Mouse (Mus musculus): ENCODE results near the gene Ostf1. TPM values are rescaled to one million over a fixed set of nuclear protein-coding genes. Genes with fewer than 3 reads are reported as not detected.

Gene Ostf1
- 36.2 and 38.9 TPM in 2 replicates for polyA plus RNA-seq (2016; fragmentation: Nextera tagmentation; extraction: Ambion mirVana)

DNA sequence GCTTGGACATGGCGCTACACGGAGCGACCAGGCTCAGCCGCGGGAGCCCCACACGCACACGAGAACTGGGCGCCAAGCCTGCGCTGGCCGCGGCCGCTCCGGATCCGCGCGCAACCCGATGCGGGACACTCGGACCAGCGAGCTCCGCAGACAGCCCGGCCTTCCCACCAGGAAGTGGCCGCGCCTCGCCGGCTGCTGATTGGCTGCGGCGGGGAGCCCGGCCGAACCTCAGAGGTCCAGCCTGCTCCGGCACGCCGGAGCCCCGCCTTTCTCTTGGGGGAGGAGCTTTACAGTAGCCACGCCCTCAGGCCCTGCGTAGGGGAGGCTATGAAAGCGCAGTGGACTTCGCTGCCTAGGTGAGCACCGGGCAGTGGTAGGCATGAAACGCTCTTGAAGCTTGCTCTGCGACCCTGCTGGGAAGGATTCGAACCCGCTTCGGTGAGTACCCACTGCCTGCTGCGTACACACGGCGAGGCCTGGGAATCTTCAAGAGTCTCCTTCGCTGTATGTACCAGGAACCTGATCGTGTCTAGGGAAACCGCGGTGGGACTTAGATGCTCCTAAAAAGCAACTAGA lies at the start of gene Ostf1, which contains the start of gene Nmrk1:
Ostf1 (minus strand) TSS at position 180 of the 576 bp plus-strand sequence.
Nmrk1 (plus strand) TSS at position 307 of the 576 bp plus-strand sequence.
- H3K4me1 ChIP-seq (replicated peaks): peaks cover 17% of the 10 kb centered on the region
- peak within 1 kb of the TSS; percentile 76 for H3K4me3 ChIP-seq (replicated peaks)
- WGBS: 1% methylated on average over 45 of the region's 51 CpGs
- H3K27me3 ChIP-seq: 0 out of 2 replicates have a peak, but pooled peaks cover 3% of the 10 kb centered on the region
- H3K36me3 ChIP-seq: no peaks in the 10 kb centered on the region
- H3K27ac ChIP-seq: peak within 1 kb of the TSS; percentile 76
- peak within 1 kb of the TSS; percentile 67 for H3K9ac ChIP-seq (replicated peaks)
- peak; percentile 94 for ATAC-seq (ENCODE audit: insufficient number of reproducible peaks, insufficient read depth, low FRiP score, low TSS enrichment, low read depth)
- H3K4me2 ChIP-seq: peak within 1 kb of the TSS; percentile 90
- no peaks in the 10 kb centered on the region for H3K9me3 ChIP-seq

DNA sequence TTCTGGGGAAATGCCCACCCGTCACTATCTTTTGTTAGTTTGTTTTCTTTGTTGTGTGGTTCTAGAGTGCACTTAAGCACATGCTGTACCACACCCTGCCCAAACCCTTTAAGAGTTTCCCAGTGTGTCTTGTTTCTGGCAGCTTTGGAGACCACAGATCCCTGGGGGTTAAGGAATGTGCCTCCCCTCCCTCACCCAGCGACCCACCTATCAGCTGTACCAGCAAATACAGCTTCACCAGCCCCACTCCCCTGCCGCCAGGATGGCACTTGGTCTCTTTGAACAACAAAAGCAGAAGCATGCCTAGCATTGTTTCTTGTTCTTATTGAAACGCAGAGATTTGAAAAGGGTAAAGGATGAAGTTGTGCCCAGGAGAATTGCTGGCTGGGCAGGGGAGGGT lies 41.5 kb upstream of the Ostf1 start:
- H3K9ac ChIP-seq (replicated peaks): no peak overlapping the region
- no peak overlapping the region for H3K27ac ChIP-seq
- ATAC-seq (ENCODE audit: insufficient number of reproducible peaks, insufficient read depth, low FRiP score, low TSS enrichment, low read depth): no peak
- no peaks in the 10 kb centered on the region for H3K9me3 ChIP-seq
- no peaks in the 10 kb centered on the region for H3K36me3 ChIP-seq
- WGBS: 38% methylated on average over 4 of the region's 4 CpGs
- H3K27me3 ChIP-seq: no peaks in the 10 kb centered on the region
- H3K4me1 ChIP-seq (replicated peaks): peaks cover 19% of the 10 kb centered on the region
- peak overlapping the region; percentile 75 for H3K4me2 ChIP-seq
- no peak overlapping the region; the same call in 1 of the 2 replicates for H3K4me3 ChIP-seq (replicated peaks)

DNA sequence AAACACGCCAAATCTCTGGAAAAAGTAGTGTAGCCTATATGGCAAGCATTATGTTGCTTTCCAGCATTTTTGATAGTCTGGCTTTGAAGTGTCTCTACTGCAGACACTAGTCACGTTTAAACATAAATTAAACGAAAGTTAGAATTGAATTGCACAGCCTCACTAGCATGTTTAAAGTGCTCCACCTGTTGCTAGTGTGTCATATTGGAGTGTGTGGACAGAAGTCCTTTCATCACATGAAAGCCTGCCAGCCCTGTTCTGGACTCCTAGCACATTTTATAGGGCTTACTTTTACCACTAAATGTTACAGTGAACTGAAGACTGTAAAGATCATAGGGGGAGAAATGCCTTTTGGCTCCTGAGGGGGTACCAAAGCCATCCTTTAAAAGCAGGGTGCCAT lies 40.9 kb upstream of the Ostf1 start:
- Histone ChIP-seq H3K4me2 (peak overlapping the region; percentile 75), H3K36me3 (no peaks in the 10 kb centered on the region), H3K4me3 (replicated peaks) (peak overlapping the region; percentile 80), H3K27ac (no peak overlapping the region), H3K9ac (replicated peaks) (no peak overlapping the region), H3K9me3 (no peaks in the 10 kb centered on the region), H3K4me1 (replicated peaks) (peaks cover 19% of the 10 kb centered on the region), H3K27me3 (no peaks in the 10 kb centered on the region)
- ATAC-seq (ENCODE audit: insufficient number of reproducible peaks, insufficient read depth, low FRiP score, low TSS enrichment, low read depth): no peak
- WGBS: 68% methylated on average over 3 of the region's 3 CpGs

DNA sequence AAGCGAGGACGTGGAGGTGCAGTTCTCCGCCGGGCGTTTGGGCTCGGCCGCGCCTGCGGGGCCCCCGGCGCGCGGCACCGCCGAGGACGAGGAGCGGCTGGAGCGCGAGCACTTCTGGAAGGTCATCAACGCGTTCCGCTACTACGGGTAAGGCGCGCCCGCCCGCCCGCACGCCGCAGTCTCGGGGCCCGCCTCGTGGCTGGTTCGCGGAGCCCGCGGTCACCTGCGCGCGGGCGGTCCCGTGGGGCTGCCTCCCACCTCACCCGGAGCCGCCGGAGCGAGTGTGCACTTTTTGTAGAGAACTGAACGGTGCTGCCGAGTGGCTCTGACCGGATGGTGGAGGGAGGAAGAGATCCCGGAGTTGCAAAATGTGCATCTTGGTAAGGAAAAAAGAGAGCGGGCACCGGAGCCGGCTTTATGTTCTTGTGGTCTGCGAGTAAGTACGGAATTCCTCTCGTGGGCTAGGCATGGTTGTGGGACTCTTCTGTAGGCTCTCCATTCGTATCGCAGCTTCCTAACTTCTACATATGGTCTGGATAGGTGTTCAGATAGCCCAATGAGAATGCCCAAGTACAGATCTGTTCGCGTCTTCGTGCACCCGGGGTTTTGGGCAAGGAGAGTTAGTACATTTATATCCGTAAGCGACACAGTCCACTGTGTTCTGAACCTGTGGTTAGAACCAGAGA lies 39.6 kb upstream of the Ostf1 start:
- peak overlapping the region; percentile 75 for H3K4me2 ChIP-seq
- H3K4me1 ChIP-seq (replicated peaks): peaks cover 19% of the 10 kb centered on the region
- H3K9ac ChIP-seq (replicated peaks): peak overlapping the region; percentile 92
- peak; percentile 54 for ATAC-seq (ENCODE audit: insufficient number of reproducible peaks, insufficient read depth, low FRiP score, low TSS enrichment, low read depth)
- 1% methylated on average over 47 of the region's 64 CpGs for WGBS
- no peaks in the 10 kb centered on the region for H3K36me3 ChIP-seq
- peak overlapping the region; percentile 80 for H3K4me3 ChIP-seq (replicated peaks)
- H3K9me3 ChIP-seq: no peaks in the 10 kb centered on the region
- H3K27ac ChIP-seq: peak overlapping the region; percentile 90
- H3K27me3 ChIP-seq: no peaks in the 10 kb centered on the region

DNA sequence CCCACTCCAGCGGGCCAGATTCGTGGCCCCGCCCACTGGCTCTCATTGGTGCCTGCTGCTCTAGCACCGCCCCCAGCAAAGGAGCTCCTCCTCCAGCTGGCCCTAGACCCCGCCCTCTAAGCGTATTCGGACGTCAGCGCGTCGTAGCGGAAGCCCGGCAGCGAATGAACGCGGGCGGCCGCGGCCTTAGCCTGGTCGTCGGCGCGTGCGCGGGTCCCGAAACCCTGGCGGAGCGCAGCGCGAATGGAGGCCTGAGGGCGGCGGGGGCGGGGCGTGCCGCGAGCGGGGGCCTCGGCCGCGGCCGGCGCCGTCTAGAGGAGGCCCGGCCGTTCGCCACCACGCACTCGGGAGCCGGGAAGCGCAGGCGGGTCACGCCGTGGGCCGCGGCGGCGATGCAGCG lies 39.0 kb upstream of the Ostf1 start, which contains the start of gene Carnmt1:
Carnmt1 (plus strand) TSS at position 157 of the 400 bp plus-strand sequence.
- Histone ChIP-seq H3K36me3 (no peaks in the 10 kb centered on the region), H3K4me3 (replicated peaks) (peak within 1 kb of the TSS; percentile 80), H3K4me2 (peak within 1 kb of the TSS; percentile 75), H3K9ac (replicated peaks) (peak within 1 kb of the TSS; percentile 92), H3K9me3 (no peaks in the 10 kb centered on the region), H3K27me3 (no peaks in the 10 kb centered on the region), H3K27ac (peak within 1 kb of the TSS; percentile 90), H3K4me1 (replicated peaks) (peaks cover 19% of the 10 kb centered on the region)
- peak; percentile 99 for ATAC-seq (ENCODE audit: insufficient number of reproducible peaks, insufficient read depth, low FRiP score, low TSS enrichment, low read depth)
- under 1% methylated on average over 53 of the region's 58 CpGs for WGBS

DNA sequence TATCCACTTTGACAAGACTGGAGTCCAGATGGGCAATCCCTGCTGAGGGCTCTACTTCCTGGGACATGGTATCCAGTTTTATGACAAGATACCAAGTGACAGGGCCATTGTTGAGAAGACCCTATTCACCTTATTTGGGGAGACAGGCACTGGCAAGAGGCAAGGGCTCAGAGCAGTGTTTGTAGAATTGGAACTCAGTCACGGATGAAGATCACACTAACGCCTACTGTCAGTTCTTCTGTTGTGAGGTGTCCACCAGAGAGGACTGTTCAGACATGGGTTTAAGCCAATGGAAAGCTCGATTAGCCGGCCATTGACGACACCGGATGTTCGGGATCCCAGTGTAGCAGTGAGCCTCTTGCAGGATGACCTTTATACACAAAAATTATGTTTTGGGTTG lies 37.9 kb upstream of the Ostf1 start:
- H3K4me2 ChIP-seq: no peak overlapping the region
- no peak overlapping the region for H3K27ac ChIP-seq
- ATAC-seq (ENCODE audit: insufficient number of reproducible peaks, insufficient read depth, low FRiP score, low TSS enrichment, low read depth): no peak
- H3K27me3 ChIP-seq: no peaks in the 10 kb centered on the region
- H3K9ac ChIP-seq (replicated peaks): no peak overlapping the region
- H3K36me3 ChIP-seq: no peaks in the 10 kb centered on the region
- peaks cover 19% of the 10 kb centered on the region for H3K4me1 ChIP-seq (replicated peaks)
- no peak overlapping the region for H3K4me3 ChIP-seq (replicated peaks)
- H3K9me3 ChIP-seq: no peaks in the 10 kb centered on the region
- WGBS: 95% methylated on average over 7 of the region's 7 CpGs

DNA sequence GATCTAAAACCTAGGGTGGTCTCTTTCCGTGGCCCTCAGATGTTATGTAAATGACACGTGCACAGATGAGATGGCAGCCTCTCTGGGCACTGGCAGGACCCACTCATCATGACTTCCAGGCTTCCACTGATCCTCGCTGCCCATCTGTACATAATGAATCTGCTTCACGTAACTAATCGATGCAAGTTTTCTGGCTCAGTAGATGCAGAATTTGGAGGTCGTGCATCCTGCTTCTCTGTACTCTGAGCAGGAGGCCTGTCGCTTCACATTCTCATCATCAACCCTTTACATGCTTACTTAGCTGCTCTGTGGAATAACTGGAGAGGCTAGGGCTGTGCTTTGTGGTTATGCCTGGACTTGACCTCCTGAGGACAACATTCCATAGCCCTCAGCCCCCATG lies 35.3 kb upstream of the Ostf1 start:
- no peak overlapping the region for H3K4me3 ChIP-seq (replicated peaks)
- no peaks in the 10 kb centered on the region for H3K36me3 ChIP-seq
- H3K9ac ChIP-seq (replicated peaks): no peak overlapping the region
- no peaks in the 10 kb centered on the region for H3K9me3 ChIP-seq
- 89% methylated on average over 7 of the region's 7 CpGs for WGBS
- no peaks in the 10 kb centered on the region for H3K27me3 ChIP-seq
- H3K27ac ChIP-seq: no peak overlapping the region
- peaks cover 3% of the 10 kb centered on the region for H3K4me1 ChIP-seq (replicated peaks)
- no peak for ATAC-seq (ENCODE audit: insufficient number of reproducible peaks, insufficient read depth, low FRiP score, low TSS enrichment, low read depth)
- H3K4me2 ChIP-seq: no peak overlapping the region

DNA sequence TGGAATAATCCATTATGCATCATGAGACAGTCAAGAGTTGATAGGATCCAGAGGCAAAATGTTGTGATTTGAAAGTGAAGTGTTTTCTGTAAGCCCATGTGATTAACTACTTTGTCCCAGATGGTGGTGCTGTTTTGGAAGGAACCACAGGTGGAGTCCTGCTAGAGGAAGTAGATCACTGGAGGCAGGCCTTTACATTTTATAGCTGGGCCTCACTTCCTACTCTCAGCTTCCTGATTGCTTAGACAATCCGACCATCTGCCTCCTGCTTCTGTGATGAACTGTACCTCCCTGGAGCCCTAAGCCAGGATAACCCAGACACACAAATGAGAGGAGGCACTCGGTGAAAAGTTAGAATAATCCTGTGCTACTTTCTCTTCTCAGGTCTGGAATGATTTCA lies 32.3 kb upstream of the Ostf1 start:
- Histone ChIP-seq H3K4me3 (replicated peaks) (no peak overlapping the region), H3K36me3 (no peaks in the 10 kb centered on the region), H3K9ac (replicated peaks) (no peak overlapping the region), H3K4me1 (replicated peaks) (no peaks in the 10 kb centered on the region), H3K9me3 (no peaks in the 10 kb centered on the region), H3K4me2 (no peak overlapping the region), H3K27me3 (no peaks in the 10 kb centered on the region), H3K27ac (no peak overlapping the region)
- WGBS: 63% methylated on average over 2 of the region's 2 CpGs
- no peak for ATAC-seq (ENCODE audit: insufficient number of reproducible peaks, insufficient read depth, low FRiP score, low TSS enrichment, low read depth)

DNA sequence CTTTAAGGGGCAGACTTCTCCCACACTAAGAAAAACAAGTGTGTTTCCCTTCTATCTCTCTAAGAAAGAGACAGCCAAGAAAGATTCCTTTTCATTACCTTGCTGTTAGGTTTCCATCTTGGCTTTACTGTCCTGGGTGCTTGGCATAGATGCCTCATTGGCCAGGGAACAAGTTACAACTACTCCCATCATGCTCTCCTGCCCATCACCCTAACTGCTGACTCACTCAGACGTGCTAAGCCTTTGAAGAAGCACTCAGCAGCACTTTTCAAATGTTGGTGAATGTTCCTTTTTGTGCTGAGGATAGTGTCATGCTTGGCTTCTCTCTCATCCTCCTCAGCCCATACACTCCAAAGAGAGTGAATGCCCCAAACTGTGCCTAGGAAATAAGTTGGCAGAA lies 30.1 kb upstream of the Ostf1 start:
- H3K9ac ChIP-seq (replicated peaks): no peak overlapping the region

DNA sequence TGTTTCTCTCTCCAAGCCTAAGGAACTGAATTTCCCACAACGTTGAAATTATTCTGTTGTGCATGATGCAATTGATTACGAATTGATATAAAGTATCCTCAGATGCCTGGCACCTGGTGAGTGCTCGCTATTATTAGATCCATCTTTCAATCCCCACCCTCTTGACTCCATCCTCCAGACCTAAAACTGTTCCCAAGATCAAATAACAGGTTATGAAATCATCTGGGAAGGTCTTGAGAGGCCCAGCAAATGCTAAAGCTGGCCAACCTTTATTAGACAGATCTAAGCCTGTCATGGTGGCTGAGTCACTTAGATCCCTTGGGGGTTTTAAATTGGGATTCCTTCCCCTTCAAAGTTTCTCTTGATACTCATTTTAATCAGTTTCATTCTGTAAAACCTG lies 28.8 kb upstream of the Ostf1 start:
- no peaks in the 10 kb centered on the region for H3K36me3 ChIP-seq
- ATAC-seq (ENCODE audit: insufficient number of reproducible peaks, insufficient read depth, low FRiP score, low TSS enrichment, low read depth): no peak
- H3K4me1 ChIP-seq (replicated peaks): no peaks in the 10 kb centered on the region
- no peak overlapping the region for H3K4me3 ChIP-seq (replicated peaks)
- H3K9me3 ChIP-seq: no peaks in the 10 kb centered on the region
- H3K4me2 ChIP-seq: no peak overlapping the region
- 91% methylated on average over 3 of the region's 3 CpGs for WGBS
- H3K27ac ChIP-seq: no peak overlapping the region
- H3K27me3 ChIP-seq: no peaks in the 10 kb centered on the region
- H3K9ac ChIP-seq (replicated peaks): no peak overlapping the region

More for the DNA sequence above, 30.1 kb upstream of the Ostf1 start:
- H3K4me1 ChIP-seq (replicated peaks): no peaks in the 10 kb centered on the region
- H3K27me3 ChIP-seq: no peaks in the 10 kb centered on the region
- H3K4me3 ChIP-seq (replicated peaks): no peak overlapping the region
- H3K36me3 ChIP-seq: no peaks in the 10 kb centered on the region
- no peak overlapping the region for H3K4me2 ChIP-seq
- no peaks in the 10 kb centered on the region for H3K9me3 ChIP-seq
- no peak overlapping the region for H3K27ac ChIP-seq
- no peak for ATAC-seq (ENCODE audit: insufficient number of reproducible peaks, insufficient read depth, low FRiP score, low TSS enrichment, low read depth)
- WGBS: 54% methylated on average over 1 of the region's 1 CpGs

DNA sequence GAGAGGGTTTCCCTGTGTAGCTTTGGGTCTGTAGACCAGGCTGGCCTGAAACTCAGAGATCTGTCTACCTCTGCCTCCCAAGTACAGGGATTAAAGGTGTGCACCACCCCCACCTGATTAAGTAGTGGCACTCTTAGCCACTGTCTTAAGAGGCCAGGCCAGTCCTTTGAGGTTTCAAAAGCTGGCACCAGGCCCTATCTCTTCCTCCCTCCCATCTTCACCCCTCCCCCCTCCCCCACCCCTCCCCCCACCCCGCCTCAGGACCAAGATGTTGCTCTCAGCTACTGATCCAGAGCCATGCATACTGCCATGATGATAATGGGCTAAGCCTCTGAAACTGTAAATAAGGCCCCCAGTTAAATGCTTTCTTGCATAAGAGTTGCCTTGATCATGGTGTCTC lies 27.7 kb upstream of the Ostf1 start:
- H3K4me2 ChIP-seq: no peak overlapping the region
- H3K36me3 ChIP-seq: no peaks in the 10 kb centered on the region
- 60% methylated on average over 1 of the region's 1 CpGs for WGBS
- H3K9me3 ChIP-seq: no peaks in the 10 kb centered on the region
- H3K4me1 ChIP-seq (replicated peaks): no peaks in the 10 kb centered on the region
- H3K27ac ChIP-seq: no peak overlapping the region
- H3K4me3 ChIP-seq (replicated peaks): no peak overlapping the region
- ATAC-seq (ENCODE audit: insufficient number of reproducible peaks, insufficient read depth, low FRiP score, low TSS enrichment, low read depth): no peak
- no peak overlapping the region for H3K9ac ChIP-seq (replicated peaks)
- H3K27me3 ChIP-seq: no peaks in the 10 kb centered on the region
